Mouse (Mus musculus) forebrain, embryonic 15.5 days (tissue): ENCODE measurements at regions not wholly inside any gene's neighbourhood (a gene's known extent, or its start where the extent isn't known, plus 50 kb on each side); places are given as distances from the start of the nearest gene placed in this dataset.

Experiments used
- ATAC-seq: fragments of 200-750 bp; cut with Nextera tagmentation; replicated peaks from 2 replicates; pipeline ENCODE4 v1.8.0; 2017; ENCODE audit warnings: mild to moderate bottlenecking, moderate TSS enrichment, moderate library complexity
- H3K27ac ChIP-seq: fragments of 300-500 bp; sonication (generic); replicated peaks from 2 replicates; pipeline ENCODE4 v1.5.1; 2015; ENCODE audit warnings: mild to moderate bottlenecking, inconsistent platforms
- H3K27me3 ChIP-seq: fragments of 300-500 bp; sonication (generic); 2 replicates; pipeline ENCODE4 v1.6.1; 2015; ENCODE audit warnings: inconsistent platforms
- H3K36me3 ChIP-seq: fragments of 300-500 bp; sonication (generic); 2 replicates; pipeline ENCODE4 v1.6.1; 2015; ENCODE audit warnings: mild to moderate bottlenecking, inconsistent platforms
- H3K4me1 ChIP-seq: fragments of 300-500 bp; sonication (generic); 2 replicates; pipeline ENCODE4 v1.6.1; 2015; ENCODE audit warnings: inconsistent platforms
- H3K4me2 ChIP-seq: fragments of 300-500 bp; sonication (generic); replicated peaks from 2 replicates; pipeline ENCODE4 v1.6.1; 2015; ENCODE audit warnings: mild to moderate bottlenecking, inconsistent platforms
- H3K4me3 ChIP-seq: fragments of 300-500 bp; sonication (generic); 2 replicates; pipeline ENCODE4 v1.5.1; 2015; ENCODE audit warnings: mild to moderate bottlenecking, inconsistent platforms
- H3K9ac ChIP-seq: fragments of 300-500 bp; sonication (generic); replicated peaks from 2 replicates; pipeline ENCODE4 v1.6.1; 2015; ENCODE audit warnings: mild to moderate bottlenecking, inconsistent platforms
- H3K9me3 ChIP-seq: fragments of 300-500 bp; sonication (generic); 2 replicates; pipeline ENCODE4 v1.6.1; 2016; ENCODE audit warnings: inconsistent platforms
- WGBS: fragments of 180-500 bp; shearing (Covaris S2); methylation state at CpG from one replicate; pipeline ENCODE4 v1.1.7; 2015; ENCODE audit warnings: mixed read lengths; 5-methylcytosine and 5-hydroxymethylcytosine counted together

- H3K4me2 ChIP-seq, result no peak overlapping the region
- H3K4me1 ChIP-seq, result no peaks in the 10 kb centered on the region
- WGBS, result 73% methylated on average over 13 of the region's 13 CpGs
- no peaks in the 10 kb centered on the region for H3K27me3 ChIP-seq
- no peaks in the 10 kb centered on the region for H3K9me3 ChIP-seq
- ATAC-seq, result no peak
- H3K36me3 ChIP-seq, result no peaks in the 10 kb centered on the region
- no peak overlapping the region for H3K9ac ChIP-seq
- no peak overlapping the region for H3K27ac ChIP-seq
- H3K4me3 ChIP-seq, result no peak overlapping the region
These were observed 85.1 kb upstream of the Epcam start for GRCm38 (mm10) chr17:87550518-87551164.

- Histone ChIP-seq H3K9ac (no peak overlapping the region), H3K36me3 (no peaks in the 10 kb centered on the region), H3K27ac (no peak overlapping the region), H3K4me2 (no peak overlapping the region), H3K4me1 (no peaks in the 10 kb centered on the region), H3K9me3 (no peaks in the 10 kb centered on the region), H3K27me3 (no peaks in the 10 kb centered on the region), H3K4me3 (no peak overlapping the region)
- ATAC-seq, result no peak
- 7% methylated on average over 2 of the region's 2 CpGs for WGBS
These were observed 81.2 kb upstream of the Epcam start for GRCm38 (mm10) chr17:87554561-87554960.

- H3K27me3 ChIP-seq, result no peaks in the 10 kb centered on the region
- 21% methylated on average over 2 of the region's 2 CpGs for WGBS
- no peaks in the 10 kb centered on the region for H3K9me3 ChIP-seq
- H3K9ac ChIP-seq, result no peak overlapping the region
- no peak overlapping the region for H3K27ac ChIP-seq
- H3K4me1 ChIP-seq, result no peaks in the 10 kb centered on the region
- H3K4me2 ChIP-seq, result no peak overlapping the region
- no peak overlapping the region for H3K4me3 ChIP-seq
- no peak for ATAC-seq
- no peaks in the 10 kb centered on the region for H3K36me3 ChIP-seq
These were observed 77.4 kb upstream of the Epcam start for GRCm38 (mm10) chr17:87558419-87558818.

GRCm38 (mm10) chr17:87559641-87560040, 76.1 kb upstream of the Epcam start:
- H3K9ac ChIP-seq, result no peak overlapping the region
- no peaks in the 10 kb centered on the region for H3K4me1 ChIP-seq
- no peaks in the 10 kb centered on the region for H3K36me3 ChIP-seq
- WGBS, result 89% methylated on average over 10 of the region's 10 CpGs
- H3K4me3 ChIP-seq, result no peak overlapping the region
- H3K27ac ChIP-seq, result no peak overlapping the region
- no peaks in the 10 kb centered on the region for H3K9me3 ChIP-seq
- H3K4me2 ChIP-seq, result no peak overlapping the region
- no peaks in the 10 kb centered on the region for H3K27me3 ChIP-seq
- ATAC-seq, result no peak

- no peaks in the 10 kb centered on the region for H3K9me3 ChIP-seq
- no peaks in the 10 kb centered on the region for H3K27me3 ChIP-seq
- no peak overlapping the region for H3K4me2 ChIP-seq
- no peaks in the 10 kb centered on the region for H3K4me1 ChIP-seq
- H3K27ac ChIP-seq, result no peak overlapping the region
- ATAC-seq, result no peak
- no peak overlapping the region for H3K4me3 ChIP-seq
- H3K36me3 ChIP-seq, result no peaks in the 10 kb centered on the region
- H3K9ac ChIP-seq, result no peak overlapping the region
- 90% methylated on average over 7 of the region's 7 CpGs for WGBS
These were observed 74.9 kb upstream of the Epcam start for GRCm38 (mm10) chr17:87560923-87561322.

- H3K27ac ChIP-seq, result no peak overlapping the region
- H3K9ac ChIP-seq, result no peak overlapping the region
- no peak overlapping the region for H3K4me2 ChIP-seq
- H3K27me3 ChIP-seq, result no peaks in the 10 kb centered on the region
- H3K36me3 ChIP-seq, result no peaks in the 10 kb centered on the region
- 86% methylated on average over 5 of the region's 5 CpGs for WGBS
- no peak for ATAC-seq
- H3K4me1 ChIP-seq, result no peaks in the 10 kb centered on the region
- no peak overlapping the region for H3K4me3 ChIP-seq
- H3K9me3 ChIP-seq, result no peaks in the 10 kb centered on the region
These were observed 72.4 kb upstream of the Epcam start for GRCm38 (mm10) chr17:87563375-87563774.

- no peak for ATAC-seq
- WGBS, result 84% methylated on average over 4 of the region's 4 CpGs
These were observed 70.1 kb upstream of the Epcam start for GRCm38 (mm10) chr17:87565631-87566030.

GRCm38 (mm10) chr17:87566296-87566695, 69.5 kb upstream of the Epcam start:
- H3K27me3 ChIP-seq, result no peaks in the 10 kb centered on the region
- no peaks in the 10 kb centered on the region for H3K9me3 ChIP-seq
- no peak for ATAC-seq
- no peak overlapping the region for H3K4me3 ChIP-seq
- WGBS, result 52% methylated on average over 3 of the region's 3 CpGs
- H3K9ac ChIP-seq, result no peak overlapping the region
- 0 out of 2 replicates have a peak, but pooled peaks cover 2% of the 10 kb centered on the region for H3K4me1 ChIP-seq
- H3K4me2 ChIP-seq, result no peak overlapping the region
- H3K27ac ChIP-seq, result no peak overlapping the region
- H3K36me3 ChIP-seq, result no peaks in the 10 kb centered on the region

More at GRCm38 (mm10) chr17:87565631-87566030, 70.1 kb upstream of the Epcam start:
- H3K27ac ChIP-seq, result no peak overlapping the region
- H3K4me2 ChIP-seq, result no peak overlapping the region
- H3K9ac ChIP-seq, result no peak overlapping the region
- no peaks in the 10 kb centered on the region for H3K27me3 ChIP-seq
- H3K4me3 ChIP-seq, result no peak overlapping the region
- no peaks in the 10 kb centered on the region for H3K4me1 ChIP-seq
- H3K36me3 ChIP-seq, result no peaks in the 10 kb centered on the region
- no peaks in the 10 kb centered on the region for H3K9me3 ChIP-seq

GRCm38 (mm10) chr17:87566996-87567395, 68.8 kb upstream of the Epcam start:
- Histone ChIP-seq H3K9me3 (no peaks in the 10 kb centered on the region), H3K36me3 (no peaks in the 10 kb centered on the region), H3K27me3 (no peaks in the 10 kb centered on the region), H3K4me1 (0 out of 2 replicates have a peak, but pooled peaks cover 5% of the 10 kb centered on the region), H3K9ac (no peak overlapping the region), H3K27ac (no peak overlapping the region), H3K4me2 (no peak overlapping the region), H3K4me3 (no peak overlapping the region)
- no peak for ATAC-seq
- WGBS, result 43% methylated on average over 9 of the region's 9 CpGs

- ATAC-seq, result no peak
- Histone ChIP-seq H3K27ac (no peak overlapping the region), H3K4me1 (0 out of 2 replicates have a peak, but pooled peaks cover 5% of the 10 kb centered on the region), H3K27me3 (no peaks in the 10 kb centered on the region), H3K4me2 (no peak overlapping the region), H3K9me3 (no peaks in the 10 kb centered on the region), H3K36me3 (no peaks in the 10 kb centered on the region), H3K9ac (no peak overlapping the region), H3K4me3 (no peak overlapping the region)
- WGBS, result 43% methylated on average over 2 of the region's 2 CpGs
These were observed 68.3 kb upstream of the Epcam start for GRCm38 (mm10) chr17:87567475-87567874.

GRCm38 (mm10) chr17:87569981-87570380, 65.8 kb upstream of the Epcam start:
- 82% methylated on average over 9 of the region's 9 CpGs for WGBS
- Histone ChIP-seq H3K27me3 (no peaks in the 10 kb centered on the region), H3K36me3 (no peaks in the 10 kb centered on the region), H3K4me3 (no peak overlapping the region), H3K4me1 (0 out of 2 replicates have a peak, but pooled peaks cover 5% of the 10 kb centered on the region), H3K9ac (no peak overlapping the region), H3K27ac (no peak overlapping the region), H3K4me2 (no peak overlapping the region), H3K9me3 (no peaks in the 10 kb centered on the region)
- ATAC-seq, result no peak

- no peak overlapping the region for H3K27ac ChIP-seq
- no peak overlapping the region for H3K9ac ChIP-seq
- peak overlapping the region; percentile 40 for H3K4me2 ChIP-seq
- H3K4me3 ChIP-seq, result peak overlapping the region; percentile 20
- H3K4me1 ChIP-seq, result 0 out of 2 replicates have a peak, but pooled peaks cover 5% of the 10 kb centered on the region
- ATAC-seq, result peak; percentile 42; the same call in 1 of the 2 replicates
- no peaks in the 10 kb centered on the region for H3K27me3 ChIP-seq
- no peaks in the 10 kb centered on the region for H3K36me3 ChIP-seq
- WGBS, result 45% methylated on average over 18 of the region's 18 CpGs
- H3K9me3 ChIP-seq, result no peaks in the 10 kb centered on the region
These were observed 65.0 kb upstream of the Epcam start for GRCm38 (mm10) chr17:87570676-87571344.
